Mouse (Mus musculus): ENCODE data around the gene Tnfrsf8. TPM values are rescaled to one million over a fixed set of nuclear protein-coding genes. Genes with fewer than 3 reads are reported as not detected.
A peak's percentile ranks its signal among the peaks of the same experiment; 100 is the strongest.
"Not testable (repeated sequence)": the region's sequence is repeated elsewhere in the genome, so short reads cannot be mapped to it uniquely, and the experiment has no call there.

The Tnfrsf8 gene
- total RNA-seq, 2 experiments from 2014 or later = 0.11 TPM; not detected in 1

DNA sequence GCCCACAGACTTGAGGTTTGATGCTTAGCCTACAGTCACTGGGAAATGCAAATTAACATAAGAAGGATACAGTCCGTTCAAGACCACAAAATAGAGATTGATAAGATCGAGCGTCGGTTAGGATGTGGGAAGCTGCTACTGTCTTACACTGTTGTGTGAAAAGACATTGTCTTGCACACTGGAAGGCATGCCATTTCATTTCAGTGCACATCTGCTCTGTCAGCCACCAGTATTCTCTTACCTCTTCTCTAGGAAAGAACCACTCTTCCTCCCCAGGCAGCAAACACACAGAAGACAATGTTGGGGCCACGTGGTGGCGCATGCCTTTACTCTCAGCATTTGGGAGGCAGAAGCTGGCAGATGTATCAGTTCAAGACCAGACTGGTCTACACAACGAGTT lies 2.4 kb downstream of the Tnfrsf8 start:
- intact Hi-C loops (cut with DNase I) = no loop called here
- no peak for DNase-seq

- intact Hi-C loops (cut with DNase I) = no loop called here
- no peak for DNase-seq
These were observed 4.1 kb downstream of the Tnfrsf8 start for GRCm38 (mm10) chr4:145310859-145311258.

GRCm38 (mm10) chr4:145306422-145306821 lies 8.5 kb downstream of the Tnfrsf8 start:
- intact Hi-C loops (cut with DNase I) = no loop called here
- no peak for DNase-seq

GRCm38 (mm10) chr4:145305661-145306362 lies 9.2 kb downstream of the Tnfrsf8 start:
- DNase-seq; intact Hi-C loops (cut with DNase I): not testable (repeated sequence)

- no peak for DNase-seq
- intact Hi-C loops (cut with DNase I) = no loop called here
These were observed 10.9 kb downstream of the Tnfrsf8 start for GRCm38 (mm10) chr4:145304109-145304508.

DNA sequence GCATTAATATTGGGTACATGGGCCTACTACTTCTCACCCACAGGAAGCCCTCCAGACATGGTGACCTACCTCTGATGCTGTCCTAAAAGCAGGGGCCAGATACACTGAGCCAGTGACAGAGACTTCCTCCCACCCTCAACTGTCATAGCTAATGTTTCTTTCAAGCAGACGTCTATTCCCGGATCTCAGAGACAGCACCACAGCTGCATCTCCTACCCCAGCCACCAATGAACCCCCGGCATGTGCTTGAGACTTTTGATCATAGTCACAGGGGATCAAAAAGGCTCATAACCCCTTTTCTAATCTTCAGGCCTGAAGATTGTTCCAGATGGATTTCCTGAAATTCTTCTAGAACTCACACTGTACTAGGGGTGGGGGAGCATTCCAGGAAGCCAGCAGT lies 12.9 kb downstream of the Tnfrsf8 start:
- intact Hi-C loops (cut with DNase I) = no loop called here
- no peak for DNase-seq

DNA sequence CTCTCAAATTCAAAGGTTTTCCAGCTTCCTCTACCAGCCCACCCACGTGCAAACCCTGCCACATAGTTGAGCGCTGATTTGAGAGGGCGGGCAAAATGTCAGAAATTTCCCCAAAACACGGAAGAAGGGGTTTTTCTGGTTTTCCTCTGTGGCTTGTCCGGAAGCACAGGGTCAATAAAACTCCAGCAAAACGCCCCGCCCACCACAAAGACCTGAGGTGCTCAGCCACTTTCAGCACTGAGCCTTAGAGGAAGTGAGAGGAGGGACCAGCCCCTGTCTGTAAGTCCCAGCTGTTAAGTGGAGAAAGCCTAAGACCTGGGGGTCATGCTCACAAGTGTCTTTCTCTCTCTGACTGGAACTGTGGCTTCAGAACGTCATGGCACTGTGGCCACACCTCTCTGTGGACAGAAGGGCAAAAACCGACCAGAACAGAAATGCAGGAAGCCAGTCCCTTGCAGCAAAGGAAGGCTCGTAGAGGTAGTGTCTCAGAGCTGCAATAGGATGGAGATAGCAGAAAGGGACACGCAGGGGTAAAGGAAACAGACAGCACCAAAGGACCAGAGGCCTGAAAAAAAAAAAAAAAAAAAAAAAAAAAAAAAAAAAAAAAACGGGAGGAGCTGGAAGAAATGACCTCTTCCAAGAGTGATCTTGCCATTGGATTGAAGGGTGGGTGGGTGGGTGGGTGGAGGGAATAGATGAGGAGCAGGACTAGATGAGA lies 14.6 kb downstream of the Tnfrsf8 start:
- DNase-seq = no peak
- intact Hi-C loops (cut with DNase I) = no loop called here

GRCm38 (mm10) chr4:145299355-145299754 lies 15.6 kb downstream of the Tnfrsf8 start:
- intact Hi-C loops (cut with DNase I) = no loop called here
- DNase-seq = no peak

DNA sequence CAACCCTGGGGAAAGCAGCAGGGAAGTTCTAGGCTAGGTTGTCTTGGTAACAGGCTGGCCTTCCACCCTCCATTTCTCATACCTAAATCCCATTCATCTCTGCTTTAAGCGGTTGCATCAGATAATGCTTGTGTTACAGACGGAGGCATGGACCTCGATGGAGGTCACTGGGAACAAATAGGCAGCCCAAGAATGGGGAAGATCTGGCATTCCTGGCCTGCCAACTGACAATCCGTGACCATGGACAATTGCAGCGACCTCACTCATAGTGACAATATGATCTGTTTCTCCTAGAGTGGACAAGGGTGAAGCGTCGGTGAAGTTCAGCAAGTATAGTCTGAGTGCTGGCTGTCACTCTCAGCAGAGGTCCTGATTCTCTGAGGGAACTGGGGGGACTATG lies 16.1 kb downstream of the Tnfrsf8 start:
- intact Hi-C loops (cut with DNase I) = no loop called here
- no peak for DNase-seq

- intact Hi-C loops (cut with DNase I) = loop anchor here (1.0 to 2.0 kb wide), 2 partner anchors 139 to 531 kb away; no protein-coding TSS in a partner anchor
These were observed 19.2 kb downstream of the Tnfrsf8 start for GRCm38 (mm10) chr4:145295589-145296300.

GRCm38 (mm10) chr4:145294588-145294987 lies 20.4 kb downstream of the Tnfrsf8 start:
- intact Hi-C loops (cut with DNase I) = loop anchor here (2.0 kb wide), 1 partner anchor 530 kb away; no protein-coding TSS in a partner anchor
- no peak for DNase-seq

More at GRCm38 (mm10) chr4:145295589-145296300, 19.2 kb downstream of the Tnfrsf8 start:
- DNase-seq = peak; percentile 61 to 76

DNA sequence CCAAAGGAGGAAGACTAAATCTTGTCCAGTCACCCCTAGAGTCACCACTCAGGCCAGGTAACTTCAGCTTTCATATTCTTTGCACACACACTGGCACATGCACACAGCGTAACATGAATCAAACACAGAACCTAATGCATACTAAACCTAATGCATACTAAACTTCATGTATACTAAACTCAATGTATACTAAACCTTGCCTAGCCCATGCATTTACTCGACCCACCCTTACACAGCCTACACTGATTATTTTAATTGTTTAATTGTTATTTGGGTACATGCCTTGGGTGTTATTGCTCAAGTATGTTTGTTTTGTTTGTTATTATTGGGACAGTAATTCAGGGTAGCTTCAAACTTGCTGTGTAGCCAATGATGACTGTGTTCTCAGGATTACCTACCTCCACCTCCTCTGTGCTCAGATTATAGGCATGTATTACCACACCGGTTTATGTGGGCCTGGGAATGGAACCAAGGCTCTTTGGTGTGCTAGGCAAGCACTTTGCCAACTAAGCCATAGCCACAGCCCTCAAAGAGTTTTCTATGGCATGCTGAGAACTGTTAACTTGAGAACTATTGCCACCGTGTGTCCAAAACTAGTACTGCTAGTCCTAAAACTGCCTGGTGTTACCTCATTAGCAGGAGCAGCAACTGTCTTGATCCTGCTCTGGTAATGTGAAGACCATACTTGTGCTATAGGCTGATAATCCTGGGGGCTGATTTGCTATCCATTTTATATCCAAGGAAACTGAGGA lies 28.4 kb downstream of the Tnfrsf8 start:
- intact Hi-C loops (cut with DNase I) = loop anchor here (1.0 to 5.0 kb wide), 3 partner anchors 39 to 130 kb away; partner anchors contain the start of gene Tnfrsf1b
- peak; percentile 79 to 81 for DNase-seq

DNA sequence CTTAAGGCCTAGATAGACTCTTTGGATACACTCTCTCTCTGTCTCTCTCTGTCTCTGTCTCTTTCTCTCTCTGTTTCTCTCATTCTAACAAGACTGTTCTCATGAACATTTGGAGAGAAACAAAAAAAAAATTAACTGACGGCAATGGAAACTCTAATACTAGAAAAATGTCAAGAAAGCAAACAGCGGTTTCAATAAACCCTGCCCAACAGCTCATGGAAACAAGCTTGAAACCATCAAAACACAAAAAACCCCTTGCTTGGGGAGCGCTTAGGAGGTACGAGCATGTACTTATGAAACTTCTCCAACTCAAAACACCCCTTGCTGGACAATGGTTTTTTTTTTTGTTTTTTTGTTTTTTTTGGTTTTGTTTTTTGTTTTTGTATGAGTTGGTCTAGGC lies 30.3 kb downstream of the Tnfrsf8 start:
- intact Hi-C loops (cut with DNase I) = loop anchor here (5.0 kb wide), 2 partner anchors 37 to 392 kb away; partner anchors contain the start of genes Dhrs3 and Tnfrsf1b

GRCm38 (mm10) chr4:145283441-145283840 lies 31.5 kb downstream of the Tnfrsf8 start:
- intact Hi-C loops (cut with DNase I) = loop anchor here (5.0 kb wide), 1 partner anchor 391 kb away; the partner anchor contains the start of gene Dhrs3
- DNase-seq = no peak

More for the DNA sequence above, 30.3 kb downstream of the Tnfrsf8 start:
- no peak for DNase-seq

GRCm38 (mm10) chr4:145280966-145281365 lies 34.0 kb downstream of the Tnfrsf8 start:
- intact Hi-C loops (cut with DNase I) = loop anchor here (5.0 kb wide), 1 partner anchor 389 kb away; the partner anchor contains the start of gene Dhrs3

DNA sequence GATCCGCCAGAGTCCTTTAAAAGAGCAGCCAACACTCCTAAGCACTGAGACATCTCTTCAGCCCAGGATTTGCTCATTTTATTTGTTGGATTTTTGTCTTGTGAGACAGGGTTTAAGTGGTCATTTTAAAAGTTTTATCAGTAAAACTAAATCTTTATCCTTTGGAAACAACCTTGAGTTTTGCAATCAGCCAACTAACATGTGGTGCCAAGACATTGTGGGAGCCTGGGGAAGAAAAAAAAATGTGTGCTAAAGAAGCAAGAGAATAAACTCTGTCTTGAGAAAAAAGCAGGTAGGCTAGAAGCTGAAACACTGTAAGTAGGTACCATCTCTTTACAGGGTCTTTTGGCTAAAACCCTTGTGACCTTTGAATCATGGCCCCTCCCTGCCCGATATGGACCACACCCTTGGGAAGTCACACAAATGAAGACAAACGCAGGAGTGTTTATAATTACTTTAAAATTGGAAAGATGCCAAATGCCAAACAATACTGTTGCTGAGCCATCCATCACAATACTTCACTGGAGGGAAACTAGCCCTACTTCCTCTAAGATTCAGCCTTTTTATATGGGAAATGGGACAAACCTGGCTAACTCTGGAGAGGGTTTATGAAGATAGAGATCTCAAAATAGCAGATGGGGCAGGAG lies 36.1 kb downstream of the Tnfrsf8 start:
- DNase-seq = no peak
- intact Hi-C loops (cut with DNase I) = no loop called here

More at GRCm38 (mm10) chr4:145280966-145281365, 34.0 kb downstream of the Tnfrsf8 start:
- DNase-seq = no peak

DNA sequence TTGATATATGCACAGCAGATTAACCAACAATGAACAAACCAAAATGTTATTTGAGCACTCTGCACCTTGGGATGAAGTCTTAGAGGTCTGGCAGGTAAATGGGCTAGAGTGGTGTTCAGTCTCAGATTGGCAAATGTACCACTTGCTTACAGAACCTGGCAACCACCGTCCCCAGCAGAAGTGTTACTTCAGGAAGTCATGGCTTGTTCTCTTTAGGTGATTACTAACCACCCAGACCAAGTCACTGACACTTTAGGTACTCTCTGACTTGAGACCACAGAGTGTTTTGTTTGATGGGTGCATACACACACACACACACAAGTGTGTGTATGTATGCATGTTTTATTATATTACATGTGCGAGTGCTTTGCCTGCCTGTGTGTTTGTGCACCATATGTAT lies 36.7 kb downstream of the Tnfrsf8 start:
- intact Hi-C loops (cut with DNase I) = no loop called here
- DNase-seq = no peak

DNA sequence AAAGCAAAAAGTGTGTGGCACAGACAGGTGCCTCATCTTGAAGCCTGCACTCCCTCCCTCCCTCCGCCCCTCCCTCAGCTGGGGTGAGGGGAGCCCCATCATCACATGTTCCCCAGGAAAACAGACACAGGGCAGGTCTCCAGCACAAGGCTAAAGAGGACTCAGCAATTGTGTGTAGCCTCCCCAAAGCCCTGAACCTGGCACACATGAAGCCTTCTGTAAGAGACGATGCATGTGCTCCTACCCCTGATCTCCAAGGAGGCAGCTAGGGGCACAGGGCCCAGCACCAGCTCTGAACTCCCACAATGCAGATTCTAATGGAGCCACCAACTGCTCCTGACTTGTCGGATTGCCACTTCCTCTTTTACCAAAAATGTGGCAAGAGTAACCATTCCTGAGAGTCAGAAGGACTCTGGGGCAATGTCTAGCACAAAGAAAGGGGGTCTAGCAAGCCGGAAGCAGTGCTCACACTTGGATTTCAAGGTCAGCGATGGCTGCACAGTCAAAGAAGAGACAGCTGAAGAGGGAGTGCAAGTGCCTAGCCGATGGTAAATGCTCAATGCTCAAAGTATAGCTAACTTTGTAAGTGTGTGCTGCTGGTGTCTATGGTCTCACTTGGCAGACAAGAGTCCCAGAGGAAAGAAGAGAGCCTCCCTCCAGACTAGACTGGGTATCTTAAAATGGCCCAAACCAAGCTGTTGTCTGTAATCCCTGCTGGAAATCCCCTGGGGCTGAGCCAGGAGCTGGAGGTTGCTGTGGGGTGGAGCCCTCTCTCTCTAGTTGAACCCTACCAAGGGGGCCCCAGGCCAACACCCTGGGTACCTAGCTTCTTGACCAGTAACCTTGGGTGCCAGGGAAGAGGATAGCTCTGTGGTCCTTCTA lies 38.4 kb downstream of the Tnfrsf8 start:
- intact Hi-C loops (cut with DNase I) = no loop called here
- no peak for DNase-seq

DNA sequence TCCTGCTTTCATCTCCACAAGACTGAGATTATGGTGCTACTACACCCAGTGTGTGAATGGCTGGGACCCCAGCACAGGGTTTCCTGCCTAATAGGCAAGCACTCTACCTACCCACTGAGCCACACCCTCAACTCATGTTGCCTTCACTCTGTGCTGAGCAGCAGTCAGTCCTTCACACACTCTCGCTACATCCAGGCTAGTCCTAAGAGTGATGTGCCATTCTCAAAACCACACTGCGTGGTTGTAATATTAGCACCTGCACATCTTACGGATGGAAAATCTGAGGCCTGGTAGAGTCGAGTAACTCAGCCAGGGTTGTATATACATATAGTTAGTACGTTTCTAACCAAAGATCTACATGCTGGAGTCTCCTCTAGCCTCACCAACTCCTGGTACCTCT lies 40.1 kb downstream of the Tnfrsf8 start:
- DNase-seq = no peak
- intact Hi-C loops (cut with DNase I) = no loop called here

All from heart, postnatal 36 days (tissue).